Mouse (Mus musculus) forebrain, embryonic 11.5 days (tissue): ENCODE measurements around the gene Cd47. TPM values are rescaled to one million over a fixed set of nuclear protein-coding genes. Genes with fewer than 3 reads are reported as not detected.

Source experiments
- ATAC-seq: fragments of 200-750 bp; cut with Nextera tagmentation; replicated peaks from 2 replicates; pipeline ENCODE4 v1.8.0; 2017; ENCODE audit warnings: moderate TSS enrichment; ENCODE audit not compliant: low FRiP score
- DNase-seq: peaks from one replicate; pipeline ENCODE4 v3.0.0-alpha.2; 2017; ENCODE audit warnings: low spot score
- H3K27ac ChIP-seq: fragments of 300-500 bp; sonication (generic); 2 replicates; pipeline ENCODE4 v1.5.1; 2014; ENCODE audit warnings: low read depth, low read length
- H3K27me3 ChIP-seq: fragments of 300-500 bp; sonication (generic); 2 replicates; pipeline ENCODE4 v1.6.1; 2014; ENCODE audit warnings: mild to moderate bottlenecking, low read length, mixed read lengths; ENCODE audit not compliant: control insufficient read depth, insufficient read depth
- H3K36me3 ChIP-seq: fragments of 300-500 bp; sonication (generic); 2 replicates; pipeline ENCODE4 v1.6.1; 2014; ENCODE audit warnings: mild to moderate bottlenecking, low read length, moderate library complexity, mixed read lengths; ENCODE audit not compliant: control insufficient read depth, insufficient read depth
- H3K4me1 ChIP-seq: fragments of 300-500 bp; sonication (generic); replicated peaks from 2 replicates; pipeline ENCODE4 v1.6.1; 2014; ENCODE audit warnings: low read length, mixed read lengths; ENCODE audit not compliant: control insufficient read depth, insufficient read depth
- H3K4me2 ChIP-seq: fragments of 300-500 bp; sonication (generic); 2 replicates; pipeline ENCODE4 v1.6.1; 2014; ENCODE audit warnings: low read depth, mild to moderate bottlenecking, low read length, moderate library complexity, mixed read lengths; ENCODE audit not compliant: severe bottlenecking
- H3K4me3 ChIP-seq: fragments of 300-500 bp; sonication (generic); 2 replicates; pipeline ENCODE4 v1.5.1; 2014; ENCODE audit warnings: low read depth, low read length
- H3K9ac ChIP-seq: fragments of 300-500 bp; sonication (generic); 2 replicates; pipeline ENCODE4 v1.6.1; 2014; ENCODE audit warnings: low read length
- H3K9me3 ChIP-seq: fragments of 300-500 bp; sonication (generic); 2 replicates; pipeline ENCODE4 v1.6.1; 2016; ENCODE audit warnings: low read length, mixed read lengths; ENCODE audit not compliant: control insufficient read depth
- WGBS: fragments of 180-500 bp; shearing (Covaris S2); extraction: QIAGEN DNeasy Blood & Tissue Kit; methylation state at CpG from one replicate; pipeline ENCODE4 v1.1.7; 2014; 5-methylcytosine and 5-hydroxymethylcytosine counted together
- polyA plus RNA-seq: library from polyadenylated mRNA; unstranded; fragments of >200 nt; fragmentation: Nextera tagmentation; extraction: Ambion mirVana; gene quantifications from 2 replicates; pipeline ENCODE4 v1.2.1, GENCODE M21; 2014

The Cd47 gene
- polyA plus RNA-seq, 1 experiment from 2014 or later = 47.6 TPM

- no peak overlapping the region for H3K9ac ChIP-seq
- 91% methylated on average over 5 of the region's 5 CpGs for WGBS
- no peaks in the 10 kb centered on the region for H3K9me3 ChIP-seq
- H3K4me1 ChIP-seq = no peaks in the 10 kb centered on the region
- ATAC-seq = no peak
- no peaks in the 10 kb centered on the region for H3K27me3 ChIP-seq
- no peak overlapping the region for H3K4me2 ChIP-seq
- no peaks in the 10 kb centered on the region for H3K36me3 ChIP-seq
- H3K27ac ChIP-seq = no peak overlapping the region
- no peak overlapping the region for H3K4me3 ChIP-seq
- no peak for DNase-seq
Measured at GRCm38 (mm10) chr16:49781556-49782156, 18.7 kb upstream of the Cd47 start.

GRCm38 (mm10) chr16:49783369-49783768, 17.0 kb upstream of the Cd47 start:
- Histone ChIP-seq H3K9ac (no peak overlapping the region), H3K9me3 (no peaks in the 10 kb centered on the region), H3K4me3 (no peak overlapping the region), H3K36me3 (no peaks in the 10 kb centered on the region), H3K4me2 (no peak overlapping the region), H3K4me1 (no peaks in the 10 kb centered on the region), H3K27ac (no peak overlapping the region), H3K27me3 (no peaks in the 10 kb centered on the region)
- no peak for DNase-seq
- no peak for ATAC-seq

GRCm38 (mm10) chr16:49786116-49786515, 14.2 kb upstream of the Cd47 start:
- Histone ChIP-seq H3K36me3 (no peaks in the 10 kb centered on the region), H3K9me3 (no peaks in the 10 kb centered on the region), H3K27me3 (no peaks in the 10 kb centered on the region), H3K4me2 (no peak overlapping the region), H3K4me1 (no peaks in the 10 kb centered on the region), H3K9ac (no peak overlapping the region), H3K27ac (no peak overlapping the region), H3K4me3 (no peak overlapping the region)
- WGBS = 94% methylated on average over 6 of the region's 6 CpGs
- no peak for ATAC-seq
- DNase-seq = no peak

- no peak for ATAC-seq
- Histone ChIP-seq H3K4me2 (no peak overlapping the region), H3K27ac (no peak overlapping the region), H3K27me3 (no peaks in the 10 kb centered on the region), H3K9me3 (no peaks in the 10 kb centered on the region), H3K9ac (no peak overlapping the region), H3K4me3 (no peak overlapping the region), H3K4me1 (no peaks in the 10 kb centered on the region), H3K36me3 (no peaks in the 10 kb centered on the region)
- DNase-seq = no peak
- 85% methylated on average over 5 of the region's 5 CpGs for WGBS
Measured at GRCm38 (mm10) chr16:49787714-49788113, 12.6 kb upstream of the Cd47 start.

DNA sequence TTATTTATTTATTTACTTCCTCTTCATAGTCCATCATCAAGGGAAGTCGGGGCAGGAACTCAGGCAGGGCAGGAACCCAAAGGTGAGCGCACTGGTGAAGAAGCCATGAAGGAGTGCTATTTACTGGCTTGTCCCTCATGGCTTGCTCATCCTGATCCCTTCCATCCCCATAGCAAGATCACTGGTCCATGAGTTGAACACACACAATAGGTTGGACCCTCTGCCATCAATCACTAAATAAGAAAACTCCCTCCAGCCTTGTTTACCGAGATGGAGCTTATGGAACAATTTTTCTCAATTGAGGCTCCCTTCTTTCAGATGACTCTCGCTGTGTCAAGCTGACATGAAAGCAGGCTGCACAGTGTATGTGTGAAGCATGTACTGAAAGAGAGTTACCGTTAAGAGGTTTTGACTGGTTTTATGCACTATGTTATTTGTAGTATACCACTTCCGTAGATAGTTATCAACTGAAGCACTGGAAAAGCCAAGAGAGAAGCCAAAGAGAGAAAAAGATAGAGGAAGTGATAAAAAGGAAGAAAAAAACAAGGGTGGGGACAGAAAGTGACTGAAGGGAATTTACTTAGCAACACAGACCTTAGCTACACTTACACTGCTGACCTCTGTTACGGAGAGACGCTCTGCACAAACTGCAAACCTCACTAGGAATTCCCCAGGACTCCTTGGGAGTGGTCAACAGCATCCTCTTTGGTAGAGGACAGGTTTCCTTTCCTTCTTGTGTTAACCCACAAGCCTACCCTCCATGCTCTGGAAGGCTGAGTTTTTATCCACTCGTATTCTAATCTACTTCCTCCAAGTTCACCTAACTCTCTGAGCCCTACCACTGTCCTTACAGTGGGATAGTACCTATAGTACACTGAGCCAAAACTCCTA, 9.5 kb upstream of the Cd47 start:
- WGBS = 89% methylated on average over 9 of the region's 9 CpGs
- no peak for ATAC-seq

GRCm38 (mm10) chr16:49792446-49792878, 7.9 kb upstream of the Cd47 start:
- 81% methylated on average over 9 of the region's 9 CpGs for WGBS

More for the DNA sequence above, 9.5 kb upstream of the Cd47 start:
- H3K27me3 ChIP-seq = no peaks in the 10 kb centered on the region
- no peak overlapping the region for H3K27ac ChIP-seq
- H3K4me1 ChIP-seq = no peaks in the 10 kb centered on the region
- no peaks in the 10 kb centered on the region for H3K9me3 ChIP-seq
- no peaks in the 10 kb centered on the region for H3K36me3 ChIP-seq
- DNase-seq = no peak
- H3K4me3 ChIP-seq = no peak overlapping the region
- H3K4me2 ChIP-seq = no peak overlapping the region
- H3K9ac ChIP-seq = no peak overlapping the region

GRCm38 (mm10) chr16:49793596-49793995, 6.7 kb upstream of the Cd47 start:
- Histone ChIP-seq H3K36me3 (no peaks in the 10 kb centered on the region), H3K27me3 (no peaks in the 10 kb centered on the region), H3K9me3 (no peaks in the 10 kb centered on the region), H3K9ac (no peak overlapping the region), H3K4me2 (no peak overlapping the region), H3K4me3 (no peak overlapping the region), H3K4me1 (no peaks in the 10 kb centered on the region), H3K27ac (no peak overlapping the region)
- WGBS = 88% methylated on average over 9 of the region's 9 CpGs
- ATAC-seq (no peak), DNase-seq (no peak)

More at GRCm38 (mm10) chr16:49792446-49792878, 7.9 kb upstream of the Cd47 start:
- H3K36me3 ChIP-seq = no peaks in the 10 kb centered on the region
- H3K4me1 ChIP-seq = no peaks in the 10 kb centered on the region
- H3K27me3 ChIP-seq = no peaks in the 10 kb centered on the region
- no peak overlapping the region for H3K4me3 ChIP-seq
- DNase-seq = no peak
- H3K4me2 ChIP-seq = no peak overlapping the region
- no peak overlapping the region for H3K9ac ChIP-seq
- H3K27ac ChIP-seq = no peak overlapping the region
- H3K9me3 ChIP-seq = no peaks in the 10 kb centered on the region
- no peak for ATAC-seq

- no peaks in the 10 kb centered on the region for H3K36me3 ChIP-seq
- no peak for DNase-seq
Measured at GRCm38 (mm10) chr16:49796271-49796670, 4.1 kb upstream of the Cd47 start.

More at GRCm38 (mm10) chr16:49796271-49796670, 4.1 kb upstream of the Cd47 start:
- Histone ChIP-seq H3K4me1 (no peaks in the 10 kb centered on the region), H3K4me3 (no peak overlapping the region), H3K9ac (no peak overlapping the region), H3K4me2 (no peak overlapping the region), H3K27me3 (no peaks in the 10 kb centered on the region), H3K9me3 (no peaks in the 10 kb centered on the region), H3K27ac (no peak overlapping the region)
- 86% methylated on average over 2 of the region's 2 CpGs for WGBS
- ATAC-seq = no peak
